Mouse (Mus musculus) spleen, postnatal 14 days (tissue): ENCODE measurements at regions not wholly inside any gene's neighbourhood (a gene's known extent, or its start where the extent isn't known, plus 50 kb on each side); places are given as distances from the start of the nearest gene placed in this dataset.

ENCODE experiments used
- DNase-seq, 2 experiments: peaks; one replicate each; pipeline ENCODE4 v3.0.0; 2021 to 2022; ENCODE audit warnings: low spot score in 2 of 2

- DNase-seq = no peak
These were observed 71.5 kb upstream of the Rpl39l start for GRCm38 (mm10) chr16:10098511-10098910.

- DNase-seq = no peak
These were observed 81.3 kb upstream of the Rpl39l start for GRCm38 (mm10) chr16:10088461-10089353.

- no peak for DNase-seq
These were observed 83.7 kb upstream of the Rpl39l start for GRCm38 (mm10) chr16:10086341-10086740.

- no peak for DNase-seq
These were observed 84.6 kb upstream of the Rpl39l start for GRCm38 (mm10) chr16:10085429-10085828.

GRCm38 (mm10) chr16:10081751-10082150 lies 86.4 kb upstream of the Grin2a start:
- DNase-seq = no peak

- no peak for DNase-seq
These were observed 84.8 kb upstream of the Grin2a start for GRCm38 (mm10) chr16:10080121-10080679.

- peak in 1 of 2 experiments; percentile 2 for DNase-seq
These were observed 77.8 kb upstream of the Grin2a start for GRCm38 (mm10) chr16:10073158-10073557.

GRCm38 (mm10) chr16:10063491-10063890 lies 68.1 kb upstream of the Grin2a start:
- DNase-seq = no peak

GRCm38 (mm10) chr16:10058094-10058493 lies 62.7 kb upstream of the Grin2a start:
- DNase-seq = no peak
